Mouse (Mus musculus) A20 (cell line): ENCODE data around the gene AI661453.
A peak's percentile ranks its signal among the peaks of the same experiment; 100 is the strongest.

Experiments
- DNase-seq: peaks from one replicate; pipeline ENCODE4 v3.0.0-alpha.2; 2011; ENCODE audit warnings: low read depth, low spot score

The AI661453 gene

DNA sequence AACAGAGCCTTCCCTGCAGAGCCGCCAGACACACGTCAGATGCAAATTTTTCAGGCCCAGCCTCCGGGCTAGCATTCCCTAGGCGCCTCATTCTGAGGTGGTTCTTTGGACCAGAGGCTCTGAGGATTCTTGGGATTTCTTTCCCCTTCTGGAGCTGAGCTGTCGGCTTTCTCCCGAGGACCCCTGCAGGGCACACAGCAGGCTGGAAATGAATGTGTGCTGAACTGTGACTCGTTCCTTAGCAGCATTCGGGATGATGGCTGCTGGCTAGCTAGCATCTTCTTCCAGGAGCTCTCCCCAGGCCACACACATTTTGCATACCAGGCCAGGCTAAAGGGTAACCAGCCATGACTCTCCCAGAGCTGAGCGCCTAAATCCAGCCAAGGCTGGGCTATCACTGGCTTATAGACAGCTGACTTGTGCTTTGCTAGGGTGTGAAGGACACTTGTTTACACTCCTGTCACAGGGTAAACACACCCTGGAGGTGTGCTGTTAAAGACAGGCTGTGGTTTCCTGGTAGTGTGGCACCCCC is 4.0 kb downstream of the AI661453 start:
- DNase-seq, result no peak

DNA sequence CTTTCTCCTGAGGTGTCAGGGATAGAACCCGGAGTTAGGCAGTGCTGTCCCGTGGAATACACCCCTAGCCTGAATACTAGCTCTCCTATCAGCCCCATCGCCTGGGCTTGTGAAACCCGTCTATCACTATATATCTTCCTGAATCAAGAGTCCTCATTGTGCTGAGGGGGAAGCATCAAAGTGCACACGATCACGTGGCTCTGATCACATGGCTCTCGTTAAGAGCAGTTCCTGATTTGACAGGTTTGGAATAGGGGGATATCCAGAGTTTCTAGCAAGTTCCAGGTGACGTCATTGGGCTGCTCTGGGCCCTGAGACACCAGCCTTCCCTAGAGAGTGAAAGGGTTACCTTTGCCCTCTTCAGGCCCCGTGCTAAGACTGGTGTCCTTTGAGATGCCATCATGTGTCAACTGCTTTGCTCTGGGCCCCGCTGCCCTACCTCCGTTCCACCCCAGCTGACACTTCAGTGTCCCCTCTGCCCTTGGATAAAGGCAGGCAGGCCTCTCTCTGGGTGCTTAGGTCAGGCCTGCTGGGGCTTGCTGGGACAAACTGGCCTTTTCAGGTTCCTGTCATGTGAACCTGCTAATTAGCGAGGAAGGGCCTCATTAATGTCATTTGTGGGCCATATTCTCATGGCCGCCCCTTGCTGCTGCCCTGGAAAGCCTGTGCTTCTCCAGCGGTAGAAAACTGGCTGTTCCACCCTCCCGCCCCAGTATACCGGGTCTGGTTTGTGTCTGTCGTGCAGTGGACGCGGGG is 5.1 kb downstream of the AI661453 start:
- DNase-seq, result no peak

DNA sequence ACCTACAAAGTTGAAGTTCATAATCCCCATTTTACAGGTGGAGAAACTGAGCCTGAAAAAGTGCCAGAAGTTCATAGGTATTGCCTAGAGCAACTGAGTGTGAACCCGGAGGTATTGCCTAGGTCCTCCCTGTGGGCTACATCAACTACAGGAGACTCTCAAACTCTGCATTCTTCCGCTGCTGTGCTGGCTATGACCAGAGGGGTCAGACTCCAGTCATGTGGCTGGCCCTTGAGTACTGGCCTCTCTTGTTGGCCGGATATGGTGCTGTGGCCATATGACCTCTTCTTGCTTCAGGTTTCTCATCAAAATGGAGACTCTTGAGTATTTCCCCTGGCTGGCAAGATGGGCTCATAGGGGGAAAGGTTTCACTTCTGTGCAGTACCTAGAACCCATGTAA is 5.9 kb downstream of the AI661453 start:
- no peak for DNase-seq

DNA sequence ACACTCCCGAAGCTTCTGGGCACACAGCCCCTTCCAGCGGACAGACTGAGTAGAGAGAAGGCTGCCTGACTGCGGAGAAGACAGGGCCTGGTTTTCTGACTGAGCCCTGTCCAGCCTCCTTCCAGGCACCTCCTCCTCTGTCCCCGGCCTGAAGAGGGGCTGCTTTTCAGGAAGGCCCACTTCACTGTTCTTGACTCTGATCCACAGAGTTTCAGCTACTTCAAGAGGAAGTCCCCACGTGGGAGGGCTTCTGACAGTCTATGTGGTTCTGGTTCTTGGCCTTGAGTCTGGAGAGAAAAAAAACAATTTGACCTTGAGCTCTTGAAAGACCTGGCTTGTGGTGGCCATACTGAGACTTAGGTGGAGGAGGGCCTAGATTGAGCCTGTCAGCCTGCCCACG is 7.7 kb downstream of the AI661453 start:
- no peak for DNase-seq

DNA sequence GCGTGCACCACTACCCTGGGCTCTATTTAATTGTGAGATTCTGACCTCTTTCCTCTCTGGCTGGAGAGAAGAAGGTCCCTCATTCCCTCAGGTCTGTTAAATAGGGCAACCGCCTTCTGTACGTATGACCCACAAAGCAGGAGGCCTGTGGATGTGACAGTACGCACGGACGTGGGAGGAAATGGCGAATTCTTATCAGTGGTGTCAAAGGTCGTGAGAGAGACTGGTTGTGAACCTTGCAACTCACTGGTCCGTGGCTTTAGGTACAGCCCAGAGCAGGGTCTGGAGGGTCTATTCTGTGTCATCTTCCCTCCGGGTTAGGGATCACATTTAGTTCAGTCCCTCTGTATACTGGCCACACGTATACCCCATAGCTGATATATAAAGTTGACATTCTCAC is 9.1 kb downstream of the AI661453 start:
- DNase-seq, result no peak

DNA sequence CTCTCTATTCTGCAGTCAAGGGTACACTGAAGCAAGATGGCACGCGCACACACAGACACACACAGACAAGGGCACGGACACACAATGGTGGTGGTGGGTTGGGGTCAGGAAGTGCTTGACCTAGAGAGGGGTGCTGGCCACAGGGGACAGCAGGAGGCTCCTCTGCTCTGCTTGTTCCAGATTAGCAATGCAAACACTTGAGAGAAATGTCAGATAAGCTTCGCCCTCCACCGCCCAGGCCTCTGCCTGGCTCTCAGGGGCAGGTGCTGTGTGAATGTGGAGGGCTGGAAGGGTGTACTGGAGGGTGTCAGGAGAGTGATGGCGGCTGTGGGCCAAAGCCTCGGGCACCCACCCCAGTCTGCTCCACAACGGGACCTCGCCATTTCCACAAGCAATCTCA is 9.6 kb downstream of the AI661453 start:
- no peak for DNase-seq

DNA sequence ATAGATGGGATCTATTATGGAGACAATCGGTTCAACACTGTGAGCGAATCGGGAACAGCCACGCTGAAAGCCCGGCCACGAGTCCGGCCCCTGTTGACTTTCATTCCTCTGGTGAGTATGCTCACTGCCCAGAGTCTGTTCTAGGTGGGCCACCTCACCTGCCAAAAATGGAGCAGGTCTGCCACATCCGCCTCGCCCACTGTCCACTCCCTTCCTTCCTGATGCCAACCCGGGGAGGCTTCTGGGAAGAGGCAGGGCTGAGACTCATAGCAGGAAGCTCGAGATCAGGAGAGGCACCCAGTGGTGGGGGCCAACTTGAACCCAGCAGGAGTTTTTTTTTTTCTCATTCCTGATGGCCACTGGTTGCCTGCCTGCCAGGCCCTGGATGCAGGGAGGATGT is 10.1 kb downstream of the AI661453 start:
- no peak for DNase-seq

DNA sequence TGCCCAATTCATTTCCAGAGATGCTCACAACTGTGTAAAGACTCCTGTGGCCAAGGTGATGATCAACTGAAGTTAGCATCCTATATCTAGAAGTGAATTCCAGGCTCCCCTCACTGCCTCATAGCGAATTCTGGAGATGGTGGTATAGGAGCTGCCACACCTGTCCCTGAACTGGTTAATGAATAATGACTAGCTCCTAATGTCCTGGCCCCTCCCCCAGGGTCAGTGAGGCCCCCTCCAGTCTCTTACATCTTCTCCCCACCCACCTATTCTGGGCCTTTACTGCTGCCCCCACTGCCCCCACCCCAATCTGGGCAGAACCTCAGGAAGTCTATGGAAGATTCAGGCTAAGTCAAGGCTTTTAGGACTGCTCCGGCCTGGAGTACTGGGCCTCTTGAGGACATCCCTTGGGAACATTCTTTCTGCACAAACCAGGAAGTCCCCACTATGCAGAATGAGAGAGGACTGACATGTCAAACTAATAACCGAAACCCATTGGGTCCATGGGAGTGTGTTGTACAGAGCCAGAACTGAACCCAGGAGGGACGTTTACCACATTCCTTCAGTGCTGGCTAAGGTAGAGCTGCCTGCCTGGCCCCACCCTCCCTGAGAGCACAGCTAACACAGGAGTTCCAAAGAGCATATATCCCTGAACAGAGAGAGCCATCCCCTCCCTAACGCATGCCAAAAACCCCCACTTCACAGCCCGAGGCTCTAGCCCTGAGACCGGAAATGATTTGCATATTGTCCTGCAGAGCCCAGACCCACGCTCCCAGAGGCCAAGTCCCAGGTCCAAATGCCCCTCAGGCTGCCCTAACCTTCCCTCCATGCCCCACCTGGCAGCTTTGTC is 12.3 kb downstream of the AI661453 start:
- no peak for DNase-seq

DNA sequence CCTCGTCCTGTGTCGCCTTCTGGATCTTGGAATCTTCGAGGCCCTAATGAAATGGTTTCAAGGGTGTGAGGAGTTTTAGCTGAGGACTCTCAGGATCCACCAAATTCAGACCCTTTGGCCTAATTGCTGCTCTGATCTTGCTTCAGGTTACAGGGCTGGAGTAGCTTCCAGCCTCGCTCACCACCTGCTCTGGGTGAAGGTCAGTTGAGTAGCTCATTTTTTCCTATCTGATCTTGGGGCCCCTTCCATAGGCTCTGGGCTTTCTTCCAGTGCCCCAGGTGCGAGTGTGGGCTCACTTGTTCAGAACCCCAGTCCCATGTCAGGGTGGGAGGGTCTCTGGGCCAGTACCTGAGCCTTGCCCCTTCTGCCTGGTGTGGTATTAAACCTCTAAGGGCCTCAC is 13.0 kb downstream of the AI661453 start:
- no peak for DNase-seq

DNA sequence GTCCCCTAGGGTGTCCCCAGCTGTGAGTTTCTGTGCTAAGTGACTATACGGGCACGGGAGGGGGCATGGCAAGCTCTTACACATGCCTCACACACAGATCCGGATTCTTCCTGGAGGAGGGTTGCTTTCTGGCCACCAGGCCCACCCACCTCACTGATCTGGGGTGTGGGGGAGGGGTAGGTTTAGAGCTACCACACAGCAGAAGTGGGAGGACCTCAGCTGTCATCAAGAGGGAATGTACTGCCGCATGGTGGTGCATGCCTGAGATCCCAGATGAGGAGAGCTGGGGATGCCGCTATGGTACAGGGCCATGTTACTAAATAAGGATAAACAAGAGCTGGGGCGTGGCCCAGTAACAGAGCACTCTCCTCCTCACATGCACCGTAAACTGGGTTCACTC is 13.8 kb downstream of the AI661453 start:
- no peak for DNase-seq

DNA sequence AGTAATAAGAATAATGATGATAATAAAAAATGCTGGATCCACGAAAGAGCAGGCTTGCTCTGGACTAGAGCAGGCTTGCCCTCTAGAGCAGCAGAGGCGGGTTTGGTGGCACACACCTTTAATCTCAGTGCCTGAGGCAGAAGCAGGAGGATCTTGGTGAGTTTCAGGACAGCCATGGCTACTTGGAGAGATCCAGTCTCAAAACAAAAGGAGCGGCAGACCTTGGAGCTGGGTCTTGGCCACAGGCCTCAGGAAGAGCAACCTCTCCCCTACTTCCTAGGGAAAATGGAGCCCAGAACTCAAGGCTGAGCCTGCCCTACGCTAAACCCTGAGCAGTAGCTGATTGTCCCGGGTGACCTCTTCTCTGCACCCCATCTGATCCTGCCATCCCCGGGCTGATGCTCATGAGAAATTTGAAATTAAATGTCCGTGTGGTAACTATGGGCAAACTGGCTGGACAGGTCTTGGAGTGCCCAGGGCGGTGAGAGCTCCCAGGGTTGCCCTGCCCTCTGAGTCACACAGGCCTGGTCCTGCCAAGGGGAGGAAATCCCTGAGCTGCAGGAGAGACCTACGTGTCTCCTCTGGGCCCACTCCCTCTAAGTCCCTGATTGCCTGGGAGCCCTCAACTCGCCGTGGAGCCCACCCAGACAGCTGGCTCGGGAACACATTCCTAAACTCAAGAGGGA is 14.6 kb downstream of the AI661453 start:
- DNase-seq, result no peak

DNA sequence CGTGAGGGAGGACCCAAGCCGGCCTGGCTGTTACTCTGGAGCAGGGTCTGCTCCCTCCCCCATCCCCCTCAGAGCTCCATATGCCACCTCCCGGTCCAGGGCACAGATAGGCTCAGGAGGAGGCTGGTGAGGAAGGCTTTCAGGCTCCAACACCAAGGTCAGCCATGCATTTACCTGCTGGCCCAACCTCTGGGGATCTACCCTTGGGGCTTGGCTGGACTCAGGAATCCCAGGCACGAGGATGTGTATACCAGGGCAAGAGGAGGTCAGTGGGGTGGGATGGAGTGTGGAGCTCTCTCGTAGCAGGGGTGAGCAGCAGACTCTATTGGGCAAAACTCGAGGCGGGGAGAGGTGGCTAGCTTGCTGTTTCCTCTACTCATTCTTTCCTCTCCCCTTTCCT is 16.5 kb downstream of the AI661453 start:
- DNase-seq, result no peak

DNA sequence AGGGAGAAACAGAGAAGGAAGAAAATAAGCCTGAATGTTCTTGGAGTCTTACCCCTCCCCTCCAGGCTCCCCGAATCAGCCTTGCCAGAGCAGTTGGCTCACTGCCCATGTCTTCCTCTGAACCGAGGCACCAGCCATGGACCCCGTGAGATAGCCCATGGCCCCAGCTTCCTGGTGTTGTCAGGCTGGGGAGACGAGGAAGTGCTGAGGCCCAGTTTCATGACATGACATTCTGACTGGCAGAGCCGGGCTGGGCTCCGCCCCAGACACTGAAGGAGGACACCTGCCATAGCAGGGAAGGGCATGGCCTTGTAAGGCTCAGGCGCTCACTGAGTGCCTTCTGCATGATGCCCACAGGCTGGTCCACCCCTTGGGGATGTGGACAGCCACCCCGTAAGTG is 18.3 kb downstream of the AI661453 start:
- peak; percentile 79 for DNase-seq

DNA sequence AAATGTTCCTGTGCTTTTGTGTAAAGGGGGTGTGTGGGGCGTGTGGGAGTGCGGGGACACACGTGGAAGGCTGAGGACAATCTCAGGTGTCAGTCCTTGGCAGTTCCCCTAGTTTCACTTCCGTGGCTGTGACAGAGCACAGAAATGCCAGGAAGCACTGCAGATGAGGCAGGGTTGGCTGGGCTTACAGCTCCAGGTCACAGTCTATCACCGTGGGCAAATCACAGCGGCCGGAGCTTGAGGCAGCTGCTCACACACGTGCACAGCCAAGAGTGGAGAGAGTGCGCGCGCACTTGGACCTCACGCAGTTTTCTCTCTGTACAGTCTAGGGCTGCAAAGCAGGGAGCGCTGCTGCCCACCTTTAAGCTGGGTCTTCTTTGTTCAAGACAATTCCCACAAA is 21.9 kb downstream of the AI661453 start:
- peak; percentile 76 for DNase-seq

DNA sequence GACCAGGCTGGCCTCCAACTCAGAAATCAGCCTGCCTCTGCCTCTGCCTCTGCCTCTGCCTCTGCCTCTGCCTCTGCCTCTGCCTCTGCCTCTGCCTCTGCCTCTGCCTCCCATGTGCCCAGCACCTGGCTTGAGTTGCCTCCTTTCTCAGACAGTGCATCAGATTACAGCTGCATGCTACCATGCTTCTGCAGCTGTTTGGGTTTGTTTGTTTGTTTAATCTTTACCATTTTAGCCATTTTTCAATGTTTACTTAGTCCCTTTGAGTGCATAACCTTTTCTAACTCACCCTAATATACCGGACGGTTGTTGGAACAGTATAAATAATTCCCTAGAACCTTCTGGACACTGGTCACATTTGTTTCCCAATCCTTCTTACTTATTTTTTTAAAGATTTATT is 22.5 kb downstream of the AI661453 start:
- peak; percentile 51 for DNase-seq

DNA sequence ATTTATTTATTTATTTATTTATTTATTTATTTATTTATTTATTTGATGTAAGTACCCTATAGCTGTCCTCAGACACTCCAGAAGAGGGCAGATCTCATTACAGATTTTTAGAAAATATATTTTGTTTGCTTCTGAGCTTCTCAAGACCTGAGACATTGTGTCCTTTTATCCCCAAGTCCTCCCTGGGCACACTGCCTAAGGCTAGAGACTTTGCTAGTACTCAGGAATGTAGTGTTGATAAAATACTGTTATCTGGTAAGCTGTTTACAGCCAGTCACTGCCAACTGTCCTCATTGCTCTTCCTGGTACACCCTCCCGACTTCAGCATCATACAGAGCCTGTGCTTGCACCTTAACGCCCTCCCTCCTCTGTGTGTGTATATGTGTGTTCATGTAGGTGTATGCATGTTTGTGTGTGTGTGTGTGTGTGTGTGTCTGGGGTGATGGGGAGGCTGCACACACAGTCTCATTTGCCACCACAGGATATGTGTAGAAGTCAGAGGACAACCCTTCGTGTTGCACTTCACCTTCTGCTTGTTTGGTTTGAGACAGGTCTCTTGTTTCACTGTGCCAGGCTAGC is 23.0 kb downstream of the AI661453 start:
- DNase-seq, result peak; percentile 28

DNA sequence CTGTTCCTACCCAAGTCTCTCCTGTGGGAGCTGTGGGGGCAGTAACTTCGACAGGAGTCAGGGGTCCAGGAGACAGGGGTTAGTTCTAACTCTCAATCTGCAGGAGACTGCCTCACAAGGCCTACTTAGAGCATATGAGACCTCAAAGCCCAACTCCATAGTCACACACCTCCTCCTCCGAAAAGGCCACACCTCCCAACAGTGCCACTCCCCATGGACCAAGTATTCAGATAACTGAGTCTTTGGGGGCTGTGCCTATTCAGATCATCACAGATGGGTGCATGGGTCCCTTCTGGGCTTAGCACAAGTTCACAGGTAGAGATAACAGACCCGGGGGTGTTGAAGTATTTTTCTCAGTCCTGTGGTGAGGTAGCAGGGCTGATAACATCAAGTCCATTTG is 25.3 kb downstream of the AI661453 start:
- no peak for DNase-seq

DNA sequence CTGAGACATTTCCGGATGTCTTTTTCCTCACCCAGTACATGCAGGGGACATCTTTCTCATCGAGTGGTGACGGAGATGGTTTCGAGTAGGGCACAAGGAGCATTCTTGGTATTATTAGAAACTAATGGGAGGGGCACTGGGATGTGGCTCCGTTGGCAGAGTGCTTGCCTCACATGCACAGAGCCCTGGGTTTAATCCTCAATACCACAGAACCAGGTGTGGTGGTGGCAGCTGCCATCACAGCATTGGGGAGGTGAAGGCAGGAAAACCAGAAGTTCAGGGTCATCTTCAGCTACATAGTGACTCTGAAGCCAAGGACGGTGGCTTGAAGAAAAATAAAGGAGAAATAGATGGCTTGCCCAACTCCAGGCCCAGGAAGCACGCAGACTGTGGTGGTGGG is 25.8 kb downstream of the AI661453 start:
- peak; percentile 20 for DNase-seq

DNA sequence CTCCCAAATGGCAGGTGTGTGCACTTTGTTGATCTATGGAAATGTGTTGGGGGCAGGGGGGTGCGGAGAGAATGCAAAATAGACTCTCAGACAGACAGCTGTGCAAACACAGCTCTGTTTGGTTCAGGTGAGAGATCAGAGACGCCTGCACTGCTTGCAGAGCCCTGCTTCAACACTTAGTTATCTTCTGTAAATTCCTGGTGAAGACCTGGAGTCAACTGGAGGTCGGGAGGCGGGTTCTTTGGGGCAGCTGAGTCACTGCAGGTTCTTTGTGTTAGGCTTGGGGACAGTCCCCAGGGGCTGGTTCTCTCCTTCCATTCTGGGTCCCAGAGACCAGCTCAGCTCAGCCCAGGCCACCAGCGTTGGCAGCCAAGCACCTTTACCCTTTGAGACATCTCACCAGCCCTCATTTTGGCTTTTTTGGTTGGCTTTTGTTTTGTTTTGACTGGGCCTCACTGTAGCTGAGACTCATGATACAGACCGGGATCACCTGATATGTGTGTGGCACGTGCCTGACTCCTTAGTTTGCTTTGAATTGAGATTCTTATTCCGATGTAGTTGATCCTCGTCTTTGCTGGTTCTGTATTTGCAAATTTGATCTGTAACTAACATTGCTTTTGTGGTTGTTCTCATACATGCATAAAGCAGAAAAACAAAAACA is 26.4 kb downstream of the AI661453 start:
- DNase-seq, result peak; percentile 77

DNA sequence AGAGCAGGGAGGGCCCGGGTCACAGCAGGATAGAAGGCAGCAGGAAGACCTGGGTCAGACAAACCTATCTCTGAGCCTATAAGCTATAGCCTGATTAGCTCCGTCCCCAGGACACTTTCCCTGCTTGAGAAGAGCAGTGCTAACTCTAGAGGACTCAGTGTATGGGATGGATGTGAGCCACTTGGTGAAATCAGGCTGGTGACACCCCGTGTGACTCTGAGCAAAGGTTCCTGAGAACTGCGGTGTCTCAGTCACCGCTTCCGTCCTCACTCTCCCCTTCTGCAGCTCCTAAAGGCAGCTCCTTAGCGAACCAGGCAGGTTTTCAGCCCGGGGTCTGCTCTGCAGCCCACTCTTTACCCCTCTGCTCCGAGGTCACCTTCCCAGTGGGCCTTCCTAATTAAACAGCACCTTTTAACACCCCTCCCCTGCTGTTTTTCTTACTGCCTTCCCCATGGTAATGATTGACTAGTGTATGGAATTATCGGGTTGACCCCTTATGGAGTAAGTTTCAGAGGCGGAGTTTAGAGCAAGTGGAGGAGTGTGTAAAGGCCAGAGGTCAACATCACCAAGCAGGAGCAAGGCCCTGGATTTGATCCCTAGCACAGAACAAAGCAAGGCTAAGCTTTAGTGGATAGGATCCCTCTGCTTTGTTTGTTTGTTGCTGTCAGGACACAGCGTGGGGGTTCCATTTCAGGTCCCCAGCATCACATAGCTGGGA is 28.0 kb downstream of the AI661453 start:
- no peak for DNase-seq

DNA sequence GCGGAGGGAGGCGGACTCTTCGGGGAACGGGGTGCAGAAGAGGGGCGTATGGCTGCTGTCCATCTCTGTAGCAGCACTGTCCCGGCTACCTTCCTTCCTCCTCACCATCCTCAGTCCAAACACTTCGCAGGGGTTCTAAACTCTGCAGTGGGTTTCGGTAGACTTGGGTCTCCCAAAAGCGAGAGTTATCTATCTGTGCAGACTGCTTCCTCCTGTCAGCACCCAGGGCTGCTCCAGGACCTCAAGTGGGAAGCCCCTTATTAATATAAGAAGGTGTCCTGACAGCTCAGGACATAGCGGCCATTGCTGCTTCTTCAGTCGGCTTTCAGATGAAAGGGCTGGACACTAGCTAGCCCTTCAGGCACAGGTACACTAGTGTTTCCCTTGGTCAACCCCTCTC is 28.6 kb downstream of the AI661453 start:
- DNase-seq, result no peak
